Mouse (Mus musculus): Measurements from ENCODE around the gene D430042O09Rik. TPM values are rescaled to one million over a fixed set of nuclear protein-coding genes. Genes with fewer than 3 reads are reported as not detected.

Gene D430042O09Rik
- polyA plus RNA-seq (2015; fragmentation: Nextera tagmentation; extraction: Ambion mirVana), result 1.4 and 1.7 TPM in 2 replicates

GRCm38 (mm10) chr7:125707593-125708022 is at the start of gene D430042O09Rik, which contains the start of gene Gtf3c1:
TSS of gene D430042O09Rik (plus strand) at chr7:125707888.
TSS of gene Gtf3c1 (minus strand) at chr7:125707780.
- WGBS (ENCODE audit: insufficient replicate concordance), result under 1% methylated on average over 45 of the region's 45 CpGs
- peak within 1 kb of the TSS; percentile 76 for H3K4me3 ChIP-seq (replicated peaks)

GRCm38 (mm10) chr7:125663654-125664053 is 44.0 kb upstream of the D430042O09Rik start:
- no peaks in the 10 kb centered on the region for H3K27me3 ChIP-seq
- no peak overlapping the region for H3K4me3 ChIP-seq (replicated peaks)
- WGBS (ENCODE audit: insufficient replicate concordance), result 69% methylated on average over 3 of the region's 3 CpGs
- no peak overlapping the region for H3K4me2 ChIP-seq
- ATAC-seq (ENCODE audit: insufficient read depth), result no peak
- H3K4me1 ChIP-seq (replicated peaks), result no peaks in the 10 kb centered on the region
- H3K27ac ChIP-seq (replicated peaks), result no peak overlapping the region
- H3K9ac ChIP-seq, result no peak overlapping the region
- H3K36me3 ChIP-seq (replicated peaks), result peaks cover 88% of the 10 kb centered on the region
- H3K9me3 ChIP-seq (replicated peaks), result no peaks in the 10 kb centered on the region

More at GRCm38 (mm10) chr7:125707593-125708022, at the start of gene D430042O09Rik, which contains the start of gene Gtf3c1:
- H3K9me3 ChIP-seq (replicated peaks), result no peaks in the 10 kb centered on the region
- peak; percentile 97 for ATAC-seq (ENCODE audit: insufficient read depth)
- no peaks in the 10 kb centered on the region for H3K27me3 ChIP-seq
- peak within 1 kb of the TSS; percentile 87 for H3K27ac ChIP-seq (replicated peaks)
- H3K4me2 ChIP-seq, result peak within 1 kb of the TSS; percentile 92
- peak within 1 kb of the TSS; percentile 82 for H3K9ac ChIP-seq
- H3K36me3 ChIP-seq (replicated peaks), result peaks cover 19% of the 10 kb centered on the region
- H3K4me1 ChIP-seq (replicated peaks), result peaks cover 41% of the 10 kb centered on the region

- Histone ChIP-seq H3K27ac (replicated peaks) (no peak overlapping the region), H3K36me3 (replicated peaks) (peaks cover 98% of the 10 kb centered on the region), H3K9ac (no peak overlapping the region; the same call in 1 of the 2 replicates), H3K4me2 (peak overlapping the region; percentile 45), H3K9me3 (replicated peaks) (no peaks in the 10 kb centered on the region), H3K4me1 (replicated peaks) (peaks cover 23% of the 10 kb centered on the region), H3K27me3 (no peaks in the 10 kb centered on the region), H3K4me3 (replicated peaks) (no peak overlapping the region)
- WGBS (ENCODE audit: insufficient replicate concordance), result 36% methylated on average over 6 of the region's 6 CpGs
- peak; percentile 85 for ATAC-seq (ENCODE audit: insufficient read depth)
Measured at GRCm38 (mm10) chr7:125670865-125671264, 36.8 kb upstream of the D430042O09Rik start.

- ATAC-seq (ENCODE audit: insufficient read depth), result peak; percentile 66
- no peaks in the 10 kb centered on the region for H3K27me3 ChIP-seq
- H3K4me1 ChIP-seq (replicated peaks), result peaks cover 23% of the 10 kb centered on the region
- no peak overlapping the region for H3K4me3 ChIP-seq (replicated peaks)
- WGBS (ENCODE audit: insufficient replicate concordance), result 40% methylated on average over 8 of the region's 8 CpGs
- H3K36me3 ChIP-seq (replicated peaks), result peaks cover 98% of the 10 kb centered on the region
- no peak overlapping the region; the same call in 1 of the 2 replicates for H3K9ac ChIP-seq
- H3K9me3 ChIP-seq (replicated peaks), result no peaks in the 10 kb centered on the region
- peak overlapping the region; percentile 45 for H3K4me2 ChIP-seq
- no peak overlapping the region for H3K27ac ChIP-seq (replicated peaks)
Measured at GRCm38 (mm10) chr7:125671396-125671795, 36.3 kb upstream of the D430042O09Rik start.

DNA sequence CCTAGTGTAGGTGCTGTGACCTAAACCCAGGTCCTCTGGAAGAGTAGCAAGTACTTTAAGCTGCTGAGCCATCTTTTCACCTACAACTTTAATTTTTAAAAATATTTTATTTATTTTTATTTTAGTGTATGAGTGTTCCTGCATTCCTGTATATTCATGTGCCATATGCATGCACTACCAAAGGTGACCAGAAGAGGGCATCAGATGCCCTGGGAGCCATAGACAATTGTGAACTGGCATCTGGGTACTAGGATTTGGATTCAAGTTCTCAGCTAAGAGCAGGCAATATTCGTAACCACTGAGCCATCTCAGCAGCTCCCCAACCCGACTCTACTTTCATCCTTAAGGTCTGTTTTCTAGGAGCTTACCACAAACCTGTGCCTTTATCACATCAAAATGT is 32.8 kb upstream of the D430042O09Rik start:
- H3K36me3 ChIP-seq (replicated peaks), result peaks cover 98% of the 10 kb centered on the region
- H3K9me3 ChIP-seq (replicated peaks), result no peaks in the 10 kb centered on the region
- peaks cover 23% of the 10 kb centered on the region for H3K4me1 ChIP-seq (replicated peaks)
- no peak overlapping the region for H3K4me2 ChIP-seq
- 50% methylated on average over 2 of the region's 2 CpGs for WGBS (ENCODE audit: insufficient replicate concordance)
- H3K4me3 ChIP-seq (replicated peaks), result no peak overlapping the region
- no peak for ATAC-seq (ENCODE audit: insufficient read depth)
- no peak overlapping the region for H3K9ac ChIP-seq
- H3K27ac ChIP-seq (replicated peaks), result no peak overlapping the region
- H3K27me3 ChIP-seq, result no peaks in the 10 kb centered on the region

DNA sequence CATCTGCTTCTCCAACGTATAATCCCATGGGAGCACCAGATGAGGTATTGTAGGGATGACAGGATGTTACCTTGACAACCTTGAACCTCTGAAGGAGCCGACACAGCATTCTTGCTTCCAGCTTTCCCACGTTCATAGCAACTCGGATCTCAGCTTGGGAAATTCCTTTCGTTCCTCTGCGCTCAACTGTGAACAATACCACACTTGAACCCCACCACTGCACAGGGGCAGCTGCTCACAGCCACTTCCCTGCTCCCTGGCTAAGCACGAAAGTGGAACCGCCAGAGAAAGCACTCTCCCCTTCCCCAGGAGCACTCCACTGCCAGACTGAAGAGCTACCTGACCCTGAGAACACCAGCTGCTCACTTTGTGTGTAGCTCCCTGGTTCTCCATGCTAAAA is 28.9 kb upstream of the D430042O09Rik start:
- Histone ChIP-seq H3K27me3 (no peaks in the 10 kb centered on the region), H3K36me3 (replicated peaks) (peaks cover 86% of the 10 kb centered on the region), H3K4me2 (no peak overlapping the region), H3K27ac (replicated peaks) (no peak overlapping the region), H3K9me3 (replicated peaks) (no peaks in the 10 kb centered on the region), H3K9ac (no peak overlapping the region), H3K4me3 (replicated peaks) (no peak overlapping the region), H3K4me1 (replicated peaks) (no peaks in the 10 kb centered on the region)
- no peak for ATAC-seq (ENCODE audit: insufficient read depth)
- WGBS (ENCODE audit: insufficient replicate concordance), result 83% methylated on average over 8 of the region's 8 CpGs

GRCm38 (mm10) chr7:125679936-125680335 is 27.8 kb upstream of the D430042O09Rik start:
- H3K27ac ChIP-seq (replicated peaks), result no peak overlapping the region
- no peaks in the 10 kb centered on the region for H3K4me1 ChIP-seq (replicated peaks)
- ATAC-seq (ENCODE audit: insufficient read depth), result no peak
- WGBS (ENCODE audit: insufficient replicate concordance), result 74% methylated on average over 9 of the region's 9 CpGs
- H3K36me3 ChIP-seq (replicated peaks), result peaks cover 77% of the 10 kb centered on the region
- H3K4me3 ChIP-seq (replicated peaks), result no peak overlapping the region
- no peaks in the 10 kb centered on the region for H3K9me3 ChIP-seq (replicated peaks)
- H3K9ac ChIP-seq, result no peak overlapping the region
- H3K4me2 ChIP-seq, result no peak overlapping the region
- H3K27me3 ChIP-seq, result no peaks in the 10 kb centered on the region

DNA sequence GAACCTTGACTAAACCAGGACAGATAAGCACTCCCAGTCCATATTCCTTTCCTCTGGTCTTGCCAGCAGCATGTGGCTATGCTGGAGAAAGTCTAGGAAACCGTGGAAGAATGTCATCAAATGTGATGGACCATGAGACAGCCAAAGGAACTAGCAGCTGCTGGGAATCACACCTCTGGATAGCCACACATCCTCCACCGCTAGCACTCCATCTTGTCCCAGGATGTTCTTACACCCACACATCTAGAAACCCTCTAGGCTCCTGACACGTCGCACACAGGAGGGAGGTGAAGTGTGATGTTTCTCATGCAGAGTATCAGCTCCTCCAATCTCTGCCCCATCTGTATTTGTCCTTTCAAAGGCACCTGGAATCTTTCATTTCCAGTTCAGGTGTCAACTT is 17.2 kb upstream of the D430042O09Rik start:
- H3K27me3 ChIP-seq, result no peaks in the 10 kb centered on the region
- H3K9ac ChIP-seq, result no peak overlapping the region
- H3K4me3 ChIP-seq (replicated peaks), result no peak overlapping the region
- no peaks in the 10 kb centered on the region for H3K9me3 ChIP-seq (replicated peaks)
- peaks cover 86% of the 10 kb centered on the region for H3K36me3 ChIP-seq (replicated peaks)
- WGBS (ENCODE audit: insufficient replicate concordance), result 77% methylated on average over 4 of the region's 4 CpGs
- no peak overlapping the region for H3K4me2 ChIP-seq
- no peaks in the 10 kb centered on the region for H3K4me1 ChIP-seq (replicated peaks)
- no peak overlapping the region for H3K27ac ChIP-seq (replicated peaks)
- ATAC-seq (ENCODE audit: insufficient read depth), result no peak

- Histone ChIP-seq H3K36me3 (replicated peaks) (peaks cover 98% of the 10 kb centered on the region), H3K4me1 (replicated peaks) (no peaks in the 10 kb centered on the region), H3K27me3 (no peaks in the 10 kb centered on the region), H3K4me3 (replicated peaks) (no peak overlapping the region), H3K9me3 (replicated peaks) (peaks cover 4% of the 10 kb centered on the region; the same call in 1 of the 2 replicates), H3K4me2 (no peak overlapping the region), H3K9ac (no peak overlapping the region), H3K27ac (replicated peaks) (no peak overlapping the region)
- WGBS (ENCODE audit: insufficient replicate concordance), result 77% methylated on average over 5 of the region's 5 CpGs
- no peak for ATAC-seq (ENCODE audit: insufficient read depth)
Measured at GRCm38 (mm10) chr7:125694056-125694455, 13.6 kb upstream of the D430042O09Rik start.

GRCm38 (mm10) chr7:125702791-125703190 is 4.9 kb upstream of the D430042O09Rik start:
- ATAC-seq (ENCODE audit: insufficient read depth), result no peak
- H3K36me3 ChIP-seq (replicated peaks), result peaks cover 66% of the 10 kb centered on the region

GRCm38 (mm10) chr7:125707186-125707585 is 502 bp upstream of the D430042O09Rik start:
- Histone ChIP-seq H3K27ac (replicated peaks) (peak overlapping the region; percentile 87), H3K4me3 (replicated peaks) (peak overlapping the region; percentile 76)
- WGBS (ENCODE audit: insufficient replicate concordance), result under 1% methylated on average over 24 of the region's 24 CpGs

More at GRCm38 (mm10) chr7:125702791-125703190, 4.9 kb upstream of the D430042O09Rik start:
- 89% methylated on average over 1 of the region's 1 CpGs for WGBS (ENCODE audit: insufficient replicate concordance)
- Histone ChIP-seq H3K9me3 (replicated peaks) (peaks cover 6% of the 10 kb centered on the region; the same call in 1 of the 2 replicates), H3K27me3 (no peaks in the 10 kb centered on the region), H3K4me1 (replicated peaks) (peaks cover 29% of the 10 kb centered on the region), H3K9ac (no peak overlapping the region), H3K4me2 (no peak overlapping the region), H3K4me3 (replicated peaks) (no peak overlapping the region), H3K27ac (replicated peaks) (no peak overlapping the region)

DNA sequence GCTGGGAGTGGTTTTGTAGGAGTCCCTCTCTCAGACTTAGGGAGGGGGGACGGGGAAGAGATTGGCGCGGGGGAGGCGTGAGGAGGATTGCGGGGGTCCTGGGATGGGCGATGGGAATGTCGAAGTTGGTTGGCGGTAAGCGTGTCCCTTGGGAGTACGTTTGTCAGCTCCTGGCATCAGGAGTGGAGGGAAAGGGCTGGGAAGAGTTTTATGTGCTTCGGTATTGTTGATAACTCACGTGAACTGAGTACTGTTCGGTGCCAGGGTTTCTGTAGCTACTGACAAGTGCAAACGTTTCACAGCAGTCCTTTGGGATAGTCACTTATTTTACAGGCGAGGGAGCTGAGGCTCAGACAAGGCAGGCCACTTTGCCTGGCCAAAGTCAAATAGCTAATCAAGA is 412 bp downstream of the D430042O09Rik start:
- peak overlapping the region; percentile 71 for H3K9ac ChIP-seq
- WGBS (ENCODE audit: insufficient replicate concordance), result under 1% methylated on average over 15 of the region's 15 CpGs
- H3K27me3 ChIP-seq, result no peaks in the 10 kb centered on the region
- peak overlapping the region; percentile 43 for H3K27ac ChIP-seq (replicated peaks)
- H3K36me3 ChIP-seq (replicated peaks), result peaks cover 14% of the 10 kb centered on the region
- no peak for ATAC-seq (ENCODE audit: insufficient read depth)
- H3K4me3 ChIP-seq (replicated peaks), result peak overlapping the region; percentile 76
- H3K4me2 ChIP-seq, result peak overlapping the region; percentile 92
- no peaks in the 10 kb centered on the region for H3K9me3 ChIP-seq (replicated peaks)
- peaks cover 41% of the 10 kb centered on the region for H3K4me1 ChIP-seq (replicated peaks)

More at GRCm38 (mm10) chr7:125707186-125707585, 502 bp upstream of the D430042O09Rik start:
- peak overlapping the region; percentile 82 for H3K9ac ChIP-seq
- no peaks in the 10 kb centered on the region for H3K9me3 ChIP-seq (replicated peaks)
- no peaks in the 10 kb centered on the region for H3K27me3 ChIP-seq
- peaks cover 41% of the 10 kb centered on the region for H3K4me1 ChIP-seq (replicated peaks)
- H3K4me2 ChIP-seq, result peak overlapping the region; percentile 92
- ATAC-seq (ENCODE audit: insufficient read depth), result peak; percentile 80
- H3K36me3 ChIP-seq (replicated peaks), result peaks cover 23% of the 10 kb centered on the region
